Mouse (Mus musculus) layer of hippocampus, adult 11-12 months (tissue): ENCODE results near the gene Mrpl50.
"Not testable (repeated sequence)": the region's sequence is repeated elsewhere in the genome, so short reads cannot be mapped to it uniquely, and the experiment has no call there.

Experiments used
- DNase-seq: peaks from one replicate; pipeline ENCODE4 v3.0.0; 2022; ENCODE audit warnings: low spot score

Gene Mrpl50

GRCm38 (mm10) chr4:49509183-49509582 is 11.7 kb downstream of the Mrpl50 start:
- DNase-seq: no peak

- no peak for DNase-seq
Observed at GRCm38 (mm10) chr4:49506386-49506785, 14.5 kb downstream of the Mrpl50 start, which contains the start of gene Baat. Gene Baat (minus strand): TSS chr4:49506557.

- DNase-seq: no peak
Observed at GRCm38 (mm10) chr4:49503563-49503962, 17.3 kb downstream of the Mrpl50 start.

GRCm38 (mm10) chr4:49485934-49486650 is 34.8 kb downstream of the Mrpl50 start:
- not testable (repeated sequence) for DNase-seq

GRCm38 (mm10) chr4:49485442-49485841 is 35.5 kb downstream of the Mrpl50 start:
- no peak for DNase-seq

GRCm38 (mm10) chr4:49480896-49481295 is 40.0 kb downstream of the Mrpl50 start:
- no peak for DNase-seq

GRCm38 (mm10) chr4:49480104-49480760 is 40.7 kb downstream of the Mrpl50 start:
- DNase-seq: no peak

GRCm38 (mm10) chr4:49479035-49479434 is 41.9 kb downstream of the Mrpl50 start:
- not testable (repeated sequence) for DNase-seq

GRCm38 (mm10) chr4:49478118-49478877 is 42.6 kb downstream of the Mrpl50 start:
- no peak for DNase-seq

GRCm38 (mm10) chr4:49474583-49474982 is 46.3 kb downstream of the Mrpl50 start:
- DNase-seq: no peak

- no peak for DNase-seq
Observed at GRCm38 (mm10) chr4:49473435-49474100, 47.3 kb downstream of the Mrpl50 start, which contains the start of gene Acnat1. Gene Acnat1 (minus strand): TSS chr4:49473912.

- DNase-seq: no peak
Observed at GRCm38 (mm10) chr4:49469435-49470151, 51.3 kb downstream of the Mrpl50 start.

- no peak for DNase-seq
Observed at GRCm38 (mm10) chr4:49467360-49467759, 53.5 kb downstream of the Mrpl50 start.
